Mouse (Mus musculus) G1E (cell line): Measurements from ENCODE around the gene Col24a1. TPM values are rescaled to one million over a fixed set of nuclear protein-coding genes. Genes with fewer than 3 reads are reported as not detected.

Experiments
- ATAC-seq: 2 replicates; pipeline ENCODE4 v1.8.0; 2016; ENCODE audit warnings: mild to moderate bottlenecking; ENCODE audit not compliant: insufficient number of reproducible peaks, poor library complexity, low FRiP score, severe bottlenecking; ENCODE audit errors: extremely low read depth
- DNase-seq: peaks from one replicate; pipeline ENCODE4 v3.0.0; 2012; ENCODE audit warnings: low spot score
- H3K27me3 ChIP-seq: 2 replicates; pipeline ENCODE4 v1.6.1; 2012; ENCODE audit warnings: mild to moderate bottlenecking, low read length, inconsistent platforms; ENCODE audit not compliant: insufficient read depth
- H3K36me3 ChIP-seq: replicated peaks from 2 replicates; pipeline ENCODE3; 2012; ENCODE audit warnings: mild to moderate bottlenecking, inconsistent platforms
- H3K4me1 ChIP-seq: 2 replicates; pipeline ENCODE4 v1.6.1; 2012; ENCODE audit warnings: low read depth, low read length, inconsistent platforms, mixed read lengths; ENCODE audit not compliant: insufficient read depth
- H3K4me3 ChIP-seq: 2 replicates; pipeline ENCODE4 v1.5.1; 2012; ENCODE audit warnings: low read depth, mild to moderate bottlenecking, inconsistent platforms, low read length, moderate library complexity, mixed read lengths
- H3K9me3 ChIP-seq: replicated peaks from 2 replicates; pipeline ENCODE4 v1.6.1; 2012; ENCODE audit warnings: inconsistent platforms
- CTCF ChIP-seq: IDR thresholded peaks from 2 replicates; pipeline ENCODE4 v1.5.1; 2012; ENCODE audit warnings: low read depth, low read length, inconsistent platforms, mixed read lengths
- GATA1 ChIP-seq: IDR thresholded peaks from 2 replicates; pipeline ENCODE4 v1.6.1; 2012; ENCODE audit warnings: borderline replicate concordance, low read length, inconsistent platforms, mixed read lengths
- GATA2 ChIP-seq: IDR thresholded peaks from 2 replicates; pipeline ENCODE4 v1.6.1; 2012; ENCODE audit warnings: low read depth, low read length, inconsistent platforms, borderline replicate concordance
- POLR2AphosphoS5 ChIP-seq: IDR thresholded peaks from 2 replicates; pipeline ENCODE4 v1.6.1; 2012; ENCODE audit warnings: low read depth, low read length, inconsistent platforms; ENCODE audit not compliant: insufficient replicate concordance
- TAL1 ChIP-seq: conservative IDR thresholded peaks from 2 replicates; pipeline ENCODE4 v1.6.1; 2012; ENCODE audit warnings: low read depth, low read length, inconsistent platforms, mixed read lengths
- polyA plus RNA-seq: library from polyadenylated mRNA; stranded (reverse); fragments of >175 nt; gene quantifications from 2 replicates; pipeline ENCODE4 v1.2.3, GENCODE M21; 2012
- total RNA-seq, 2 experiments: library from RNA; stranded (forward) in 1 of 2; stranded (reverse) in 1 of 2; fragments of 200-1000 nt in 1 of 2; fragments of >200 nt in 1 of 2; fragmentation: Nextera tagmentation in 1 of 2; gene quantifications; 2 replicates each; pipeline ENCODE4 v1.2.3; 2014 to 2017

Gene Col24a1
- total and polyA plus RNA-seq, 3 experiments = 0.66 TPM; not detected in 2

DNA sequence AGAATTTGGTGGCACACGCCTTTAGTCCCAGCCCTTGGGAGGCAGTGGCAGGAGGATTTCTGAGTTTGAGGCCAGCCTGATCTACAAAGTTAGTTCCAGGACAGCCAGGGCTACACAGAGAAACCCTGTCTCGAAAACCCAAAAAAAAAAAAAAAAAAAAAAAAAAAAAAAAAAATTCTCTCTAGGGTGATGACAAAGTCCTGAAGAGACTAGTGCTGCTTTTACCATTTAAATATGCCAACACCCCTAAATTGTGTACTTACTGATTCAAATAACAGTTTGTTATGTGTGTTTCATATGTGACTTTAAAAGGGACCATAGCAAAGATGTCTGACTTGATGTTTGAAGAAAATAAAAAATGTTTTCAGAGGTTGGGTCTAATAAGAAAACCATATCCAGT lies 262.1 kb downstream of the Col24a1 start:
- Histone ChIP-seq H3K36me3 (no peaks in the 10 kb centered on the region), H3K27me3 (no peaks in the 10 kb centered on the region), H3K9me3 (no peaks in the 10 kb centered on the region), H3K4me1 (no peaks in the 10 kb centered on the region), H3K4me3 (no peak overlapping the region)
- no peak for DNase-seq
- no peak for ATAC-seq
- TF ChIP-seq GATA1 (no peak), POLR2AphosphoS5 (no peak), TAL1 (no peak), GATA2 (no peak), CTCF (no peak)

DNA sequence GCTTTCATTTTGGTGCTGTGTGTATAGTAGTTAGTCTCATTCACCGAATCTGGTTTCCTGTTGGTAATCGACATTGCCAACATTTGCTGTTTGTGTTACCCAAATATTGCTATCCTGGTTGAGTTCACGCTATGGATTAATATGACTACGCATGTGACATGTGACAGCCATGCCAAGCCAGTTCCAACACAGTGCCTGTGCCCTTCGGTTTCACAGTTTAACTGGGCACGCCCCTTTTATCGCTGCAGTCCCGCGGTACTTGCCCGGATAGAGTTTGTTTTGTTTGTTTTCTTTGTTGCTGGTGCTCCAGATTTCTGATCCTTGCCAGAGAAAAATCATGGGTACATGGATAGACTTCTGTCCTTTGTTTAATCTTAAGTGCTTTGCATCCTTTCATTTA lies 263.9 kb downstream of the Col24a1 start:
- no peak for TF ChIP-seq POLR2AphosphoS5
- TF ChIP-seq GATA2 = no peak
- TF ChIP-seq CTCF = no peak
- TF ChIP-seq GATA1 = no peak
- TF ChIP-seq TAL1 = no peak
- DNase-seq (no peak), ATAC-seq (no peak)

DNA sequence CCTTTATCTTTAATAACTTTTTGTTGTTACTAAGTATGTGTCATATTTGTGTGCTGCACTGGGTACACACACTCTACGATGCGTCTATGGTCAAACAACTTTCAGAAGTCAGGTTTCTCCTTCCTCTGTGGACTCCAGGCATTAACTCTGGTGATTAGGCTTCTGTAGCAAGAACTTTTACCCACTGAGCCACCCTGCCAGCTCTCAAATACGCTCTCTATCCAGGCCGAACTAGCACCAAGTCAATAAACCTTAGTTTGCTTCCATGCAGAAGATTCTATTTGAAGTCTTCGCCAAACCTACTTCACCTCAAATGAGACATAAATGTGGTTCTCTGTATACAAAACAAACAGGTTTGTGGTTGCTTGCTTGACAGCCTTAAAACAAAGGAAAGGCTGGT lies 267.4 kb downstream of the Col24a1 start:
- no peak overlapping the region for H3K4me3 ChIP-seq
- DNase-seq = no peak
- no peak for ATAC-seq
- no peaks in the 10 kb centered on the region for H3K27me3 ChIP-seq
- no peak for TF ChIP-seq GATA1
- no peak for TF ChIP-seq TAL1
- no peak for TF ChIP-seq GATA2
- TF ChIP-seq POLR2AphosphoS5 = no peak
- TF ChIP-seq CTCF = no peak
- no peaks in the 10 kb centered on the region for H3K36me3 ChIP-seq
- H3K4me1 ChIP-seq = no peaks in the 10 kb centered on the region
- H3K9me3 ChIP-seq = no peaks in the 10 kb centered on the region

More for the DNA sequence above, 263.9 kb downstream of the Col24a1 start:
- no peaks in the 10 kb centered on the region for H3K27me3 ChIP-seq
- H3K4me3 ChIP-seq = no peak overlapping the region
- H3K4me1 ChIP-seq = no peaks in the 10 kb centered on the region
- H3K9me3 ChIP-seq = no peaks in the 10 kb centered on the region
- H3K36me3 ChIP-seq = no peaks in the 10 kb centered on the region

DNA sequence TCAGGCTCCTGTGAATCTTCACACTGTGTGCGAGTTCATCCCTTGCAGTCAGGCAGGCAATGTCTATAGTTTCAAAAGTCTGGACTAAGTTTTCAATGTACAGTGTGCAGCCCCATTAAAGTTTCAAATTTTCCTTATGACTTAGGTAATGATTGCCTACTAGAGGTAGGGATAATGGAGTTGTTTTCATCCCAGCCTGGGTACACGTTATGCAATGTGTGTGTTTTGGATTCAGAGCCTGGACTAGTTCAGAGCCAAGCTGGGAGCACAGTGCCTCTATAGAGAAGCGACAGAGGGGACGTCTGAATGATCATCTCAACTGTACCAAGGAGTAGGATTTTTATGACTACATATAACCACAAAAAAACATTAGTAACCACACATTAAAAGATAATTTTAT lies 267.8 kb downstream of the Col24a1 start:
- no peak for TF ChIP-seq GATA1
- TF ChIP-seq GATA2 = no peak
- TF ChIP-seq POLR2AphosphoS5 = no peak
- no peak for TF ChIP-seq CTCF
- TF ChIP-seq TAL1 = no peak
- H3K9me3 ChIP-seq = no peaks in the 10 kb centered on the region
- H3K4me1 ChIP-seq = no peaks in the 10 kb centered on the region
- no peaks in the 10 kb centered on the region for H3K36me3 ChIP-seq
- no peak overlapping the region for H3K4me3 ChIP-seq
- DNase-seq (no peak), ATAC-seq (no peak)
- H3K27me3 ChIP-seq = no peaks in the 10 kb centered on the region

DNA sequence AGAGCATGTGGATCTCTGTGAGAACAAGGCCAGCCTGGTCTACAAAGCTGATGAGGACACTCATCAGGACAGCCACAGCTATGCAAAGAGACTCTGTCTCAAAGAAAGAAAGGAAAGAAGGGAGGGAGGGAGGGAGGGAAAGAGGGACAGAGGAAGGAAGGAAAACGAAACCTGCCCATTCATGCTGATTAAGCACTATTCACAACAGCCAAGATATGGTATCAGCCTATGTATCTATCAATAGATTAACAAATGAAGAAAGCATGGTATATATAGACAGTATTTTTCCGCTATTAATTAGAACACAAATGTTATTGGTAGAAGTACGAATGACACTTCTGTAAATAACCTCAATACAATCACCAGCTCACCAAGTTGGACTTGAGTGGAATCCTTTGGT lies 282.2 kb downstream of the Col24a1 start:
- TF ChIP-seq TAL1 (no peak), GATA2 (no peak), CTCF (no peak), POLR2AphosphoS5 (no peak), GATA1 (no peak)
- ATAC-seq = no peak

DNA sequence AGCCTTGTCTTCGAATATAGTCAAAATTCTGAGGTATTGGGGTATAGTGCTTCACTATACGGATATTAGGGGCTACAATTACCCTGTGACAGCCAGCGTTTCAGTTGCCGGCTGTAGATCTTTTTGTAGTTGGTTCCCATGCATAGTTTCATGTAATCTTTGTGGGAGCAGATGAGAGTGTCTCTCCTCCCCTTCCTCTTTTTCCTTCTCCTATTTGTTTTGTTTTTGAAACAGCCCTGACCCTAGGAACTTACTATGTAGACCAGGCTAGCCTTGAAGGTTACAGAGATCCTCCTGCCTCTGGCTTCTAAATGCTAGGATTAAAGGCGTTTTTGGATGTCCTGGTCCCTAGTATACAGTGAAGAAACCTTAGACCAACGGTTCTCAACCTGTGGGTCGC lies 283.1 kb downstream of the Col24a1 start:
- Histone ChIP-seq H3K9me3 (no peaks in the 10 kb centered on the region), H3K4me1 (peaks cover 29% of the 10 kb centered on the region), H3K36me3 (peaks cover 30% of the 10 kb centered on the region), H3K27me3 (no peaks in the 10 kb centered on the region), H3K4me3 (no peak overlapping the region)
- TF ChIP-seq TAL1 (no peak), POLR2AphosphoS5 (no peak), GATA1 (no peak), CTCF (no peak), GATA2 (no peak)
- DNase-seq (no peak), ATAC-seq (no peak)

More for the DNA sequence above, 282.2 kb downstream of the Col24a1 start:
- Histone ChIP-seq H3K4me1 (peaks cover 29% of the 10 kb centered on the region), H3K36me3 (peaks cover 23% of the 10 kb centered on the region), H3K4me3 (no peak overlapping the region), H3K9me3 (no peaks in the 10 kb centered on the region), H3K27me3 (no peaks in the 10 kb centered on the region)
- DNase-seq = no peak

DNA sequence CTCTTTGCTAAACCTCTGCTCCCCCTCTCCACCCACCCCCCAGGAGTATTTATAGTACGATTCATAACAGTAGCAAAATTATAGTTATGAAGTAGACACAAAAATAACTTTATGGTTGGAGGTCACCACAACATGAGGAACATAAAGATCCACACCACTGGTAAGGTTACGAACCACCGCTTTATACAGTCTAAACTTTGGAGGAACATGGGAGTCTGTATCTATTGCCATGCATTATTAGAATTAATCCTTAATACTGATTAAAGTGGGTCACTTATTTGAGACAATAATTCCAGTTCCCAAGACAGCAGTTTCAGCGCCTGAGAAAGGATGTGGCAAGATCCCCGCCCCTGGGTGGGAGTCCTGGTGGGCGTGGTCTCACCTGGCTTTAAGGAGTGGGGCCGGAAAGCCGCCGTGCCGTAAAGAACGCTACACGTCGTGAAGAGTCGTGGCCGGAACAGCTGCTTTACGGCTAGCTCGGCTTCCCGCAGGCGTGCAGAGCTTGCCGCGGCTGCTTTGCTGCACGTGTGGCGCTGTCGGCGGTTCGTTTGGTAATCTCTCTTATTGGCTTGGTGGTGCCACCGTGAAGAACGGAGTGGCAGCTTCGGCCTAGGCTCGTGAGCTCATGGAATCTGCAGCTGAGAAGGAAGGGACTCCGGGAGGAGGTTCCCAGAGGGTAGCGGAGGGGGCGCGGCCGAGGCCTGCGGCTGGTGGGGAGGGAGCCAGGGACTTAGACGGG lies 283.6 kb downstream of the Col24a1 start, which contains the start of gene Znhit6:
Gene Znhit6 (plus strand): TSS at position 463 of the 739 bp plus-strand sequence.
- peak; percentile 87 for DNase-seq
- ATAC-seq = peak; percentile 76
- Histone ChIP-seq H3K4me3 (peak within 1 kb of the TSS; percentile 87), H3K27me3 (no peaks in the 10 kb centered on the region), H3K4me1 (peaks cover 29% of the 10 kb centered on the region), H3K36me3 (peaks cover 36% of the 10 kb centered on the region), H3K9me3 (no peaks in the 10 kb centered on the region)
- TF ChIP-seq POLR2AphosphoS5 (no peak), CTCF (no peak), TAL1 (no peak), GATA1 (no peak), GATA2 (no peak)
